Mouse (Mus musculus) lung, postnatal 4 days (tissue): ENCODE results near the gene Brinp1.

ENCODE experiments used
- DNase-seq, 2 experiments: peaks; one replicate each; pipeline ENCODE4 v3.0.0; 2021

Gene Brinp1

GRCm38 (mm10) chr4:68806502-68806901, 147.7 kb downstream of the Brinp1 start:
- DNase-seq, result no peak

GRCm38 (mm10) chr4:68801923-68802855, 152.0 kb downstream of the Brinp1 start:
- peak in 1 of 2 experiments; percentile 35 for DNase-seq

GRCm38 (mm10) chr4:68790003-68790402, 164.2 kb downstream of the Brinp1 start:
- DNase-seq, result no peak

- no peak for DNase-seq
Observed at GRCm38 (mm10) chr4:68788477-68788999, 165.7 kb downstream of the Brinp1 start.

- peak in 1 of 2 experiments; percentile 23 for DNase-seq
Observed at GRCm38 (mm10) chr4:68787642-68788041, 166.6 kb downstream of the Brinp1 start.

- DNase-seq, result no peak
Observed at GRCm38 (mm10) chr4:68768256-68768655, 185.9 kb downstream of the Brinp1 start.

GRCm38 (mm10) chr4:68767393-68767792, 186.8 kb downstream of the Brinp1 start:
- no peak for DNase-seq

- DNase-seq, result no peak
Observed at GRCm38 (mm10) chr4:68765772-68766573, 188.2 kb downstream of the Brinp1 start.

GRCm38 (mm10) chr4:68764937-68765336, 189.3 kb downstream of the Brinp1 start:
- DNase-seq, result no peak

- peak in 1 of 2 experiments; percentile 15 for DNase-seq
Observed at GRCm38 (mm10) chr4:68720983-68721382, 233.2 kb downstream of the Brinp1 start.
